Mouse (Mus musculus): Measurements from ENCODE around the gene Olfr1383.
"Not testable (repeated sequence)": the region's sequence is repeated elsewhere in the genome, so short reads cannot be mapped to it uniquely, and the experiment has no call there.

DNA sequence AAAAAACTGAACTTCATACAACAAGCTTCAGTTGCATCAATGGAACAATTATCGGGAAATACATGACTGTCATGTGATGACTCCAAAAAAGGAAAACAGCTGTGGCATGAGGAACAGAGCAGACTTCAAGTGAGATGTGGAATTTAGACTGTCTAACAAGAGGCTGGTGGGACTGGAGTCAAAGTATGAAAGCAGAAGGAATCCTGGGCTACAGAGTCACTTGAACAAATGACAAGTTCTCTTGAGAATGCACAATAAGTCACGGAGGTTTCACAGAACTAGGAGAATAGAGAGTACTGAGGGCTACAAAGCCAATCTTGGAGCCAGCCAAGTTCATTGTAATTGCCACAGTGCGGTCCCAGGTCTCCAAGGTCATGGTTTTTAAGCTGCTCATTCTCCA is 23.7 kb downstream of the Olfr1383 start, which contains the start of gene Olfr1381:
- TF ChIP-seq CTCF (IDR thresholded peaks at IDR 0.05; ENCODE audit: extremely low read depth, insufficient read length, insufficient replicate concordance, low read depth, low read length); POLR2A (IDR thresholded peaks at IDR 0.05; ENCODE audit: low read depth, low read length): not testable (repeated sequence)

Data from small intestine, adult 2 months (tissue).